Mouse (Mus musculus) lung, postnatal 0 days (tissue): ENCODE measurements around the gene Fcamr.

ENCODE experiments used
- CTCF ChIP-seq: IDR thresholded peaks from 2 replicates; pipeline ENCODE4 v1.5.1; 2016; ENCODE audit warnings: antibody characterized with exemption, mild to moderate bottlenecking
- EP300 ChIP-seq: IDR thresholded peaks from 2 replicates; pipeline ENCODE4 v1.6.1; 2016; ENCODE audit warnings: antibody characterized with exemption, mild to moderate bottlenecking, control low read depth

- TF ChIP-seq CTCF (no peak), EP300 (no peak)
Observed at GRCm38 (mm10) chr1:130804279-130804678, 3.6 kb downstream of the Fcamr start.
